Mouse (Mus musculus) spleen, adult 2 months (tissue): ENCODE results near the gene Rft1.

ENCODE experiments used
- CTCF ChIP-seq: fragments of 200-500 bp; IDR thresholded peaks from 2 replicates; pipeline ENCODE4 v1.5.1; 2011; ENCODE audit warnings: mild to moderate bottlenecking, inconsistent platforms; ENCODE audit not compliant: insufficient read depth, insufficient read length, insufficient replicate concordance; ENCODE audit errors: extremely low read depth
- POLR2A ChIP-seq: fragments of 200-500 bp; IDR thresholded peaks from 2 replicates; pipeline ENCODE4 v1.6.1; 2011; ENCODE audit warnings: low read depth, low read length, inconsistent platforms

DNA sequence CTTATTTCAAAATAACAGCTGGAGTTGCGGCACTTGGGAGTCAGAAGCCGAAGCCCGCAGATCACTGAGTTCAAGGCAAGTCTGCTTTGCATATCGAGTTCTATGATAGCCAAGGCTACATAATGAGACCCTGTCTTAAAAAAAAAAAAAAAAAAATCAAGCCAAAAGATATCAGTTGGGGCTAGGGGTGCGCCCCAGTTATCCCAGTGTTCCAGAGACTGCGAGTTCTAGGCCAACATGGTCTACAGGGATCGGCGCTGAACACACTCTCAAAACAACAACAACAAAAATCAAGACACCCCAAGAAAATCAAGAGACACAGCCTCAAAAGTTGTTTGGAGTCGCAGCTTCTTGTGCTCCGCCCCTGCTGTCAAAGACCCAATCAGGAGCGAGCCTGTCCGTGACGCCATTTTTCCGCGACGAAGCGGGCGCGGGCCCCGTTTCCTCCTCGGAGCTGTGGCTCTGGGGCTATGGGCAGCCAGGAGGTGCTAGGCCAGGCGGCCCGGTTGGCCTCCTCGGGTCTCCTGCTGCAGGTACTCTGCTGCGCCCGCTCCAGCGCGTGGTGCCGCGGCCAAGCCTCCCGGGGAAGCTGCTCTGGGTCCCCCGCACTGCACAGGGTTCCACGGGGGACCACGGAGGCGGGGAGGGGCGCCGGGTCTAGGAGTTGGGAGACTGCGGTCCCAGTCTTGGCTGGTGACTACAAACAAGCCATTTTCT is at the start of gene Rft1:
- TF ChIP-seq CTCF (no peak), POLR2A (peak; percentile 90)
